Mouse (Mus musculus): ENCODE measurements at regions not wholly inside any gene's neighbourhood (a gene's known extent, or its start where the extent isn't known, plus 50 kb on each side); places are given as distances from the start of the nearest gene placed in this dataset.
A peak's percentile ranks its signal among the peaks of the same experiment; 100 is the strongest.

DNA sequence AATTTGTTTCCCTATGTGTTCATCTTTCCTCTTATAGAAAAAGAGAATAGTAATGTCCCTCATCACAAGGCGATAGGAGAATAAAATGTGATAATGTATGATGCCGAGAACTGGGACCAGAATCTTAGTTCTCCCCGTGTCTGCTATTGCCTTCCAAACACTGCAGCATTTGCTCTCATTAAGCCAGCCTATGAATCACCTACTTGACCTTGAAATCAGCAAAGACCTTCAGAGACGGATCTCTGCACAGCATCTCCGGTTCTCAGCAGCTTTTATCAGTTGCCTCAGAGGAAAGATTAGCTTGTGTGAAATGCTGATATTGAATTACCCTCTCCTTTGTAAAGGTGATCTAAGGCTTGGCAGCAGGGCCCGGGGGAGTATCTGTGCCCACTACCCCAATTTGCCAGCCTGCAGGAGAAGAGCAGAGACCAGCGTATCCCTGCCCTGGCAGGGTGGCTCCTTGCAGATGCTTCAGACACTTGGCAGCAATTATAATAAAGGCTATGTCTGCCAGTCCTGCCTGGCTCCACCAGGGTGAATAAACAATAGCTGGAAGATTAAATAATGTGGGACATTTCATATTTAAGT lies 104.0 kb upstream of the Fer start:
- Histone ChIP-seq H3K36me3 (no peaks in the 10 kb centered on the region), H3K4me1 (replicated peaks) (peaks cover 9% of the 10 kb centered on the region; the same call in 1 of the 2 replicates), H3K27ac (peak overlapping the region; percentile 60; the same call in 1 of the 2 replicates), H3K9ac (replicated peaks) (no peak overlapping the region), H3K27me3 (no peaks in the 10 kb centered on the region), H3K9me3 (0 out of 2 replicates have a peak, but pooled peaks cover 2% of the 10 kb centered on the region), H3K4me2 (replicated peaks) (no peak overlapping the region), H3K4me3 (replicated peaks) (no peak overlapping the region)
- WGBS: 67% methylated on average over 7 of the region's 7 CpGs
- ATAC-seq: 0 out of 2 replicates have a peak, but pooled peaks have one; percentile 27

DNA sequence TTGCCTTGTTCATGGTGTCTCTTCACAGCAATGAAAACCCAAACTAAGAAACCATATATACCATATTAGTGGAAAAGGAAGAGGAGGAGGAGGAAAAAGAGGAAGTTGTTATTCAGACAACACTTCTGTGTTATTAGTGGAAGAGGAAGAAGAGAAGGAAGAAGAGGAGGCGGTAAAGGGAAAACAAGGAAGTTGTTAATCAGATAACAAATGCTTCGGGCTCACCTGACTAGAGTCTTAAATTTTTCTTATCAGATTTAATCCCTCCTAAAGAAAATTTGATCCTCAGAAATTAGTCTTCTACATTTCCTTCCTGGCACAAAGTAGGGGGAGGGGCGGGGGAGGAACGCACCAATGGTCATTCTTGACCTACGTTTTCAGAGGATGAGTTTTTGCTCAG lies 101.8 kb upstream of the Fer start:
- 96% methylated on average over 5 of the region's 5 CpGs for WGBS
- no peak overlapping the region for H3K4me3 ChIP-seq (replicated peaks)
- H3K9ac ChIP-seq (replicated peaks): no peak overlapping the region
- H3K9me3 ChIP-seq: 0 out of 2 replicates have a peak, but pooled peaks cover 2% of the 10 kb centered on the region
- no peaks in the 10 kb centered on the region for H3K36me3 ChIP-seq
- ATAC-seq: no peak
- H3K27me3 ChIP-seq: no peaks in the 10 kb centered on the region
- no peak overlapping the region for H3K4me2 ChIP-seq (replicated peaks)
- peaks cover 9% of the 10 kb centered on the region; the same call in 1 of the 2 replicates for H3K4me1 ChIP-seq (replicated peaks)
- H3K27ac ChIP-seq: no peak overlapping the region

GRCm38 (mm10) chr17:63771111-63771510 lies 91.8 kb upstream of the Fer start:
- H3K36me3 ChIP-seq: no peaks in the 10 kb centered on the region
- H3K4me2 ChIP-seq (replicated peaks): no peak overlapping the region
- H3K27me3 ChIP-seq: no peaks in the 10 kb centered on the region
- H3K9ac ChIP-seq (replicated peaks): no peak overlapping the region
- WGBS: 90% methylated on average over 6 of the region's 6 CpGs
- no peaks in the 10 kb centered on the region for H3K9me3 ChIP-seq
- H3K4me1 ChIP-seq (replicated peaks): no peaks in the 10 kb centered on the region
- no peak overlapping the region for H3K4me3 ChIP-seq (replicated peaks)
- H3K27ac ChIP-seq: no peak overlapping the region
- ATAC-seq: no peak

DNA sequence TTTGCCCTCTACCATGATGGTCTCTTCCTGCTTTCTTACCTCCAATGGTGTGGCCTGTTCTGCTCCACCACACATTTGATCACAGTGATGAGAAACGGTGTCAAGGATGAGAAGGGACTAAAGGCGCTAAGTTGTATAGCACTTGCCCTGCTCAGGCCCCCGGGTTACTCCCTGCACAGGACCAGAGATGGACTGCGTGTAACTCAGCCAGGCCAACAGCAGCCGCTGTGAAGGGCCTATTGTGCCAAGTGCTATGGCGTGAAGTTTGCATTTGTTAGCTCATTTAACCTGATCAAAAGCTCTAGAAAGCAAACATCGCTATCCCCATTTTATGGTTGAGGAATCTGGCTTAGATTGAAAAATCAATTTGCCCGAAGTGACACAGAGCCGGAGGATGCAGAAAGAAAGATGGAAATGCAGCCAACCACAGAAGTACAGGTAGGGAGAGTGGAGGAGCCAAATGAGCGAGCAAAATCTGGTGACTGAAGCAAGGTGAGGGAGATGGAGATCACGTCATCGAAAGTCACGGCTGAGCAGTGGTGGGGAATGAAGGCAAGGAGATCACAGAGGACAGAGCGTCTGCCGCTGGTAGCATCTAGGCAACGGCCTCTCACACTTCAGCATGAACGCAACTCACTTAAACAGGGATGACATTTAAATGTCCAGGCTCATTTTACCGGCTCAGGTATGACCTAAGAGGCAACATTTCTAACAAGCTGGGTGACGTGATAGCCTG lies 78.3 kb upstream of the Fer start:
- Histone ChIP-seq H3K27ac (no peak overlapping the region), H3K27me3 (no peaks in the 10 kb centered on the region), H3K4me2 (replicated peaks) (no peak overlapping the region), H3K36me3 (no peaks in the 10 kb centered on the region), H3K9ac (replicated peaks) (no peak overlapping the region), H3K4me3 (replicated peaks) (no peak overlapping the region), H3K4me1 (replicated peaks) (no peaks in the 10 kb centered on the region), H3K9me3 (no peaks in the 10 kb centered on the region)
- no peak for ATAC-seq
- WGBS: 70% methylated on average over 19 of the region's 19 CpGs

DNA sequence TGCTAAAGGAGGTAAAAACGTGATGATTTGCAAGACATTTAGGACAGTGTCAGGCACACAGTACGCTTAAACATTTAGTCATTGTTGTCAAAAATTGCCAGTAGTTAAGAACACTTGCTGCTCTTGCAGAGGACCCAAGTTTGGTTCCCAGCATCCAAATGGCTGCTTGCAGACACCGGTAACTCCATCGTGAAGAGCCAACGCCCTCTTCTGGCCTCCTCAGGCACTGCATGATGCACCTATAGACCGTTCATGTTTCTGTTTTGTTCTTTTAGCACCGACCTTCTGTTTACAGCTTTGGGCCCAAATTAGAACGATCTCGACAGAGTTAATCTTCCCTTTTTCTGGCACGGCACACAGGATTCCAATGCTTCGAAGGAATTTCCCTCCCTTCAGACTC lies 76.4 kb upstream of the Fer start:
- no peaks in the 10 kb centered on the region for H3K27me3 ChIP-seq
- H3K9me3 ChIP-seq: no peaks in the 10 kb centered on the region
- no peaks in the 10 kb centered on the region for H3K4me1 ChIP-seq (replicated peaks)
- H3K36me3 ChIP-seq: no peaks in the 10 kb centered on the region
- no peak overlapping the region for H3K27ac ChIP-seq
- no peak for ATAC-seq
- no peak overlapping the region for H3K4me2 ChIP-seq (replicated peaks)
- 85% methylated on average over 11 of the region's 11 CpGs for WGBS
- no peak overlapping the region for H3K9ac ChIP-seq (replicated peaks)
- H3K4me3 ChIP-seq (replicated peaks): no peak overlapping the region

DNA sequence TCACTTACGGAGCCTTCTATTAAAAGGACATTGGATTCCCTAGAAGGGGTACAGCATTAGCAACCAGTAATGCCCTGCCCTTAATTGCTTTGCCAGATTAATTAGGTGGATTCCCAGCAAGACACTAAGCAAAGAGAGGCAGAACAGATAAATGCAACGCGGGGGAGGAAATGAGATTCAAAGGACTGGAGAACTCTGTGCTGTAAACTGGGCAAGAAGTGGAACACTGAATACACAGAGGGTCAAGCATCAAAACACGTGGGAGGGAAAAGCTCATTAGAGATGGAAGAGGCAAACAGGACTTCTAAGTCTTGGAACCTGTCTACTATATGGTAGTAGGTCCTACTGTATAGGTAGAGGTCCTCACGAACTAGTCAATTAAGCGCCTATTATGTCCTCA lies 68.5 kb upstream of the Fer start:
- ATAC-seq: no peak
- H3K4me1 ChIP-seq (replicated peaks): no peaks in the 10 kb centered on the region
- no peak overlapping the region for H3K4me3 ChIP-seq (replicated peaks)
- H3K27ac ChIP-seq: no peak overlapping the region
- H3K36me3 ChIP-seq: no peaks in the 10 kb centered on the region
- no peaks in the 10 kb centered on the region for H3K27me3 ChIP-seq
- H3K4me2 ChIP-seq (replicated peaks): no peak overlapping the region
- WGBS: 83% methylated on average over 6 of the region's 6 CpGs
- H3K9ac ChIP-seq (replicated peaks): no peak overlapping the region
- no peaks in the 10 kb centered on the region for H3K9me3 ChIP-seq

GRCm38 (mm10) chr17:63798381-63798780 lies 64.5 kb upstream of the Fer start:
- H3K4me3 ChIP-seq (replicated peaks): no peak overlapping the region
- H3K4me2 ChIP-seq (replicated peaks): no peak overlapping the region
- 95% methylated on average over 6 of the region's 6 CpGs for WGBS
- H3K9me3 ChIP-seq: no peaks in the 10 kb centered on the region
- H3K36me3 ChIP-seq: no peaks in the 10 kb centered on the region
- H3K27me3 ChIP-seq: no peaks in the 10 kb centered on the region
- H3K4me1 ChIP-seq (replicated peaks): no peaks in the 10 kb centered on the region
- no peak overlapping the region for H3K27ac ChIP-seq
- H3K9ac ChIP-seq (replicated peaks): no peak overlapping the region
- no peak for ATAC-seq

DNA sequence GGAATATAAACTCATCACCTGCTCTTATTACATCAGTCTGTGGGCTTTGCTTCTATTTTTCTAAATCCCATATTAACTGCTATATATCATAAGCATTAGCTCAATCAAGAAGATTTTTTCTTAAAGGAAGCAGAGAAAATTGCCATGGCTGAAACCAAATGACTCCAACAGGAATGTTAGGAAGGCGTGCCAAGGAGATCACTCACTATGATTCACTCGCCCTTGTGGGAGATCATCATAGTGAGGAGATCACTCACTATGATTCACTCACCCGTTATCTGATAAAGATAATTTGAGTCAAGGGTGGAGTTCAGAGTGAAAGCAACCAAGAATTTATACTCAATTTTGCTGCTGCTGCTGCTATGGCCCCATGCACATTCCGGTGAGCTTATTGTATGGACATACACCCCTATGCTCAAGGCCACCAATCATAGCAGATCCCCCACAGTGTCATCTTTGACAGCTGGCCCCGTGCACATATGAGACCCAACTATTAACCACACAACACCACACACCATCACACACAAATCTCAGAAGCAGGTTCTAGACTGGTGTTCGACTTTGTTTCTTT lies 63.8 kb upstream of the Fer start:
- Histone ChIP-seq H3K27me3 (no peaks in the 10 kb centered on the region), H3K4me2 (replicated peaks) (no peak overlapping the region), H3K9ac (replicated peaks) (no peak overlapping the region), H3K4me1 (replicated peaks) (no peaks in the 10 kb centered on the region), H3K36me3 (no peaks in the 10 kb centered on the region), H3K9me3 (no peaks in the 10 kb centered on the region), H3K4me3 (replicated peaks) (no peak overlapping the region), H3K27ac (no peak overlapping the region)
- ATAC-seq: no peak
- 93% methylated on average over 6 of the region's 6 CpGs for WGBS

DNA sequence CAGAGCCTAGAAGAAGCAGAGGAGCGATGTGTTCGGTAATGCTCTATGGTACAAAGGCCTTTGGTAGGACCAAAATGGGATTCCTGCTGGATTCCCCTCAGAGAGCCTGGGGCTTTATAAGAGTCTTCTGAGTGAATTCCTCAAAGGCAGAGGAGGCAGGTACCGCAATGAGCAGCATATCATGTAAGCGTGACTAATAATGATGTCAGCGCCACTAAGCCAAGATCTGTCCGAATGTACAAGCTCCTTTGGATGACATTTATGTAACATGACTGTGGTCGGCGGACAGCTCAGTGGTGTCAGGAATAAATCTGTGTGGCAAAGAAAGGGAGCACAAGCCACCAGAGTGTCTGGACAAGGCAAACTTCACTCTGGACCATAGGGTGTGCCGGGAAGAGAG lies 61.5 kb upstream of the Fer start:
- WGBS: 81% methylated on average over 9 of the region's 9 CpGs
- Histone ChIP-seq H3K9ac (replicated peaks) (no peak overlapping the region), H3K27ac (no peak overlapping the region), H3K4me1 (replicated peaks) (no peaks in the 10 kb centered on the region), H3K4me2 (replicated peaks) (no peak overlapping the region), H3K4me3 (replicated peaks) (no peak overlapping the region), H3K9me3 (no peaks in the 10 kb centered on the region), H3K27me3 (no peaks in the 10 kb centered on the region), H3K36me3 (no peaks in the 10 kb centered on the region)
- ATAC-seq: 0 out of 2 replicates have a peak, but pooled peaks have one; percentile 17

GRCm38 (mm10) chr17:63802846-63803245 lies 60.0 kb upstream of the Fer start:
- Histone ChIP-seq H3K4me1 (replicated peaks) (peaks cover 8% of the 10 kb centered on the region), H3K4me3 (replicated peaks) (no peak overlapping the region), H3K36me3 (no peaks in the 10 kb centered on the region), H3K27me3 (no peaks in the 10 kb centered on the region), H3K9ac (replicated peaks) (no peak overlapping the region), H3K4me2 (replicated peaks) (no peak overlapping the region), H3K27ac (no peak overlapping the region), H3K9me3 (no peaks in the 10 kb centered on the region)
- WGBS: 85% methylated on average over 5 of the region's 5 CpGs
- no peak for ATAC-seq

DNA sequence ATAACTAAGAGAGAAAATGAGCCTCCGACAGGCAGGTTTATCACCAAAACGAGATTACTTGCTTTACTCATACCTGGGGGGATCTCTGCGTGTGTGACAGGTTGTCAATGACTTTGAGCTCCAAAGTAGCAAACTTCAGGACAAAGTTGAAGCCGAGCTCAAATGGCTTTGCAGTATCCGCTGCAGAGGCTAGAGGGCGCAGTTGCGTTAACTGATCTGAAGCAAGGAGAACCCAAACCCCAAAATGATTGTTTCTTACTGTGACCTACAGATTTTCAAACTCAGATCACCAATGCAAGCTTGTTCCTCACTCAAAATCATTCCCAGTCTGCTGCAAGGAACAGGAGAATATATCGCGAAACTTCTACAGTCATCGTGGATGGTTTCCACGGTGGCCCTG lies 59.3 kb upstream of the Fer start:
- Histone ChIP-seq H3K27me3 (no peaks in the 10 kb centered on the region), H3K36me3 (no peaks in the 10 kb centered on the region), H3K4me3 (replicated peaks) (no peak overlapping the region), H3K9me3 (no peaks in the 10 kb centered on the region), H3K4me2 (replicated peaks) (no peak overlapping the region), H3K9ac (replicated peaks) (no peak overlapping the region), H3K4me1 (replicated peaks) (peaks cover 12% of the 10 kb centered on the region), H3K27ac (no peak overlapping the region)
- ATAC-seq: no peak
- 33% methylated on average over 11 of the region's 11 CpGs for WGBS

DNA sequence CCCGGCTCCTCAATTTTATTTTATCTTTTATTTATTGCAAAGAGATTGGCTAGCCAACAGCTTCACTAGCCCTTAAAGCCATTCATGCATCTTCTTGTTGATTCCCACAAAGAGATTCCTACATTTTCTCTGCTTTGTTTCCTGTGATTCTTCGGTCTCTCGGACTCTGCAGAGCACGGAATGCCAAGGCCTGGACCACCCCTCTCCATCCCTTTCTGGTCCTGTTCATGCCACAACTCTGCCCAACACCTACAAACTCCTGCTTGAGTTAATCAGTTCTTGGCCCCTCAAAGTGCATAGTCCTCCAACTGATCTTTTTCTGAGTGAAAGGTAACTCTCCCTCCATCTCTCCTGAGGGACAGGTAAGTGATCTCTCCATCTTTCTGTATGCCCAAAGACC lies 58.4 kb upstream of the Fer start:
- no peaks in the 10 kb centered on the region for H3K27me3 ChIP-seq
- WGBS: 96% methylated on average over 4 of the region's 4 CpGs

More for the DNA sequence above, 58.4 kb upstream of the Fer start:
- Histone ChIP-seq H3K4me3 (replicated peaks) (no peak overlapping the region), H3K4me2 (replicated peaks) (no peak overlapping the region), H3K4me1 (replicated peaks) (peaks cover 19% of the 10 kb centered on the region), H3K36me3 (no peaks in the 10 kb centered on the region), H3K9ac (replicated peaks) (no peak overlapping the region), H3K27ac (no peak overlapping the region), H3K9me3 (no peaks in the 10 kb centered on the region)
- ATAC-seq: no peak
